Mouse (Mus musculus): Measurements from ENCODE around the gene Klf13.

GRCm38 (mm10) chr7:63917693-63918092 is 21.0 kb downstream of the Klf13 start:
- no peak for TF ChIP-seq CTCF (IDR thresholded peaks at IDR 0.05; ENCODE audit: low read depth, low read length)
- TF ChIP-seq POLR2A (IDR thresholded peaks at IDR 0.05; ENCODE audit: borderline replicate concordance, low read depth, low read length): no peak
